Mouse (Mus musculus): ENCODE data around the gene Stxbp3.

- TF ChIP-seq POLR2A (IDR thresholded peaks at IDR 0.05; ENCODE audit: control insufficient read depth, low read depth, low read length) (no peak), CTCF (IDR thresholded peaks at IDR 0.05; ENCODE audit: control insufficient read depth, insufficient read depth, insufficient replicate concordance, low read depth, low read length) (no peak)
These were observed 89.3 kb downstream of the Stxbp3 start for GRCm38 (mm10) chr3:108751061-108751460.

Data from testis, adult 2 months (tissue).